Mouse (Mus musculus) MEL (cell line): Measurements from ENCODE around the gene Llcfc1. TPM values are rescaled to one million over a fixed set of nuclear protein-coding genes. Genes with fewer than 3 reads are reported as not detected.

Source experiments
- DNase-seq: peaks from one replicate; pipeline ENCODE4 v3.0.0; 2011; ENCODE audit warnings: low read depth, low spot score
- H3K27ac ChIP-seq: 2 replicates; pipeline ENCODE4 v1.5.1; 2012; ENCODE audit warnings: low read depth, mild to moderate bottlenecking, control low read depth, low read length, moderate library complexity; ENCODE audit not compliant: control insufficient read depth
- H3K27me3 ChIP-seq, 2 experiments: fragments of 150-350 bp in 1 of 2; sonication (generic) in 1 of 2; 2 replicates each; pipeline ENCODE4 v1.6.1; 2012; ENCODE audit warnings: low read length in 2 of 2, mild to moderate bottlenecking in 2 of 2, improper control_type of control experiment in 1 of 2, moderate library complexity in 1 of 2; ENCODE audit not compliant: insufficient read depth in 2 of 2, control insufficient read depth in 1 of 2
- H3K36me3 ChIP-seq, 2 experiments: 2 replicates each; pipeline ENCODE4 v1.6.1; 2012 to 2014; ENCODE audit warnings: low read length in 2 of 2, improper control_type of control experiment in 1 of 2, inconsistent platforms in 1 of 2, mild to moderate bottlenecking in 1 of 2; ENCODE audit not compliant: insufficient read depth in 2 of 2, control insufficient read depth in 1 of 2
- H3K4me1 ChIP-seq, 2 experiments: fragments of 150-350 bp in 1 of 2; sonication (generic) in 1 of 2; 2 replicates each; pipeline ENCODE4 v1.6.1; 2012; ENCODE audit warnings: low read length in 2 of 2, improper control_type of control experiment in 1 of 2, mild to moderate bottlenecking in 1 of 2; ENCODE audit not compliant: insufficient read depth in 2 of 2, control insufficient read depth in 1 of 2
- H3K4me3 ChIP-seq, 2 experiments: fragments of 150-350 bp in 1 of 2; sonication (generic) in 1 of 2; 2 replicates each; pipeline ENCODE4 v1.5.1; 2012; ENCODE audit warnings: low read depth in 2 of 2, low read length in 2 of 2, mild to moderate bottlenecking in 2 of 2, moderate library complexity in 2 of 2, control low read depth in 1 of 2, improper control_type of control experiment in 1 of 2; ENCODE audit not compliant: control insufficient read depth in 1 of 2, insufficient read depth in 1 of 2
- H3K79me2 ChIP-seq: 2 replicates; pipeline ENCODE4 v1.6.1; 2012; ENCODE audit warnings: mild to moderate bottlenecking, low read length, moderate library complexity; ENCODE audit not compliant: control insufficient read depth, poor library complexity, insufficient read depth
- H3K9ac ChIP-seq: 2 replicates; pipeline ENCODE4 v1.6.1; 2012; ENCODE audit warnings: low read depth, mild to moderate bottlenecking, control low read depth, low read length, moderate library complexity; ENCODE audit not compliant: control insufficient read depth, poor library complexity, severe bottlenecking
- H3K9me3 ChIP-seq: fragments of 150-350 bp; sonication (generic); replicated peaks from 2 replicates; pipeline ENCODE4 v1.6.1; 2012; ENCODE audit warnings: mild to moderate bottlenecking, low read length, improper control_type of control experiment, moderate library complexity; ENCODE audit not compliant: insufficient read depth
- BHLHE40 ChIP-seq: IDR thresholded peaks from 2 replicates; pipeline ENCODE4 v1.6.1; 2012; ENCODE audit warnings: low read depth, mild to moderate bottlenecking, inconsistent platforms, low read length, improper control_type of control experiment, borderline replicate concordance
- CHD1 ChIP-seq: IDR thresholded peaks from 2 replicates; pipeline ENCODE4 v1.6.1; 2012; ENCODE audit warnings: low read depth, mild to moderate bottlenecking, inconsistent platforms, low read length, improper control_type of control experiment
- CHD2 ChIP-seq: IDR thresholded peaks from 2 replicates; pipeline ENCODE4 v1.6.1; 2011; ENCODE audit warnings: low read length, improper control_type of control experiment
- CTCF ChIP-seq, 3 experiments: IDR thresholded peaks in 2 of 3; conservative IDR thresholded peaks in 1 of 3; 2 replicates each; pipeline ENCODE4 v1.5.1; 2011 to 2012; ENCODE audit warnings: low read length in 3 of 3, low read depth in 2 of 3, mild to moderate bottlenecking in 2 of 3, improper control_type of control experiment in 1 of 3, inconsistent platforms in 1 of 3, mixed read lengths in 1 of 3, moderate library complexity in 1 of 3; ENCODE audit not compliant: control insufficient read depth in 1 of 3, insufficient read depth in 1 of 3, poor library complexity in 1 of 3, severe bottlenecking in 1 of 3
- E2F4 ChIP-seq: IDR thresholded peaks from 2 replicates; pipeline ENCODE4 v1.6.1; 2011; ENCODE audit warnings: low read depth, low read length, improper control_type of control experiment, borderline replicate concordance
- ELF1 ChIP-seq: IDR thresholded peaks from 2 replicates; pipeline ENCODE4 v1.6.1; 2014; ENCODE audit warnings: low read depth, mild to moderate bottlenecking, inconsistent platforms, low read length, improper control_type of control experiment, moderate library complexity
- EP300 ChIP-seq, 2 experiments: IDR thresholded peaks; 2 replicates each; pipeline ENCODE4 v1.6.1; 2011; ENCODE audit warnings: improper control_type of control experiment in 2 of 2, low read length in 2 of 2, low read depth in 1 of 2, mild to moderate bottlenecking in 1 of 2
- ETS1 ChIP-seq: IDR thresholded peaks from 2 replicates; pipeline ENCODE4 v1.6.1; 2012; ENCODE audit warnings: low read depth, mild to moderate bottlenecking, inconsistent platforms, low read length, improper control_type of control experiment, moderate library complexity
- GABPA ChIP-seq: IDR thresholded peaks from 2 replicates; pipeline ENCODE4 v1.6.1; 2012; ENCODE audit warnings: low read depth, mild to moderate bottlenecking, inconsistent platforms, low read length, improper control_type of control experiment, moderate library complexity
- GATA1 ChIP-seq: IDR thresholded peaks from 2 replicates; pipeline ENCODE4 v1.6.1; 2011; ENCODE audit warnings: low read depth, low read length, improper control_type of control experiment
- HCFC1 ChIP-seq: IDR thresholded peaks from 2 replicates; pipeline ENCODE4 v1.6.1; 2012; ENCODE audit warnings: low read depth, mild to moderate bottlenecking, inconsistent platforms, low read length, improper control_type of control experiment, moderate library complexity
- KAT2A ChIP-seq: conservative IDR thresholded peaks from 2 replicates; pipeline ENCODE4 v1.6.1; 2012; ENCODE audit warnings: low read depth, low read length, improper control_type of control experiment, inconsistent platforms
- MAFK ChIP-seq: IDR thresholded peaks from 2 replicates; pipeline ENCODE4 v1.6.1; 2011; ENCODE audit warnings: low read depth, mild to moderate bottlenecking, low read length, improper control_type of control experiment, borderline replicate concordance
- MAX ChIP-seq: IDR thresholded peaks from 2 replicates; pipeline ENCODE4 v1.6.1; 2011; ENCODE audit warnings: low read length, improper control_type of control experiment
- MAZ ChIP-seq: IDR thresholded peaks from 2 replicates; pipeline ENCODE4 v1.6.1; 2012; ENCODE audit warnings: low read depth, mild to moderate bottlenecking, inconsistent platforms, low read length, improper control_type of control experiment
- MXI1 ChIP-seq: IDR thresholded peaks from 2 replicates; pipeline ENCODE4 v1.6.1; 2011; ENCODE audit warnings: mild to moderate bottlenecking, low read depth, low read length, improper control_type of control experiment
- MYB ChIP-seq: IDR thresholded peaks from 2 replicates; pipeline ENCODE4 v1.6.1; 2011; ENCODE audit warnings: mild to moderate bottlenecking, low read depth, low read length, improper control_type of control experiment
- MYC ChIP-seq: IDR thresholded peaks from 2 replicates; pipeline ENCODE4 v1.6.1; 2011; ENCODE audit warnings: low read depth, mild to moderate bottlenecking, low read length, improper control_type of control experiment, moderate library complexity
- NELFE ChIP-seq: IDR thresholded peaks from 2 replicates; pipeline ENCODE4 v1.6.1; 2011; ENCODE audit warnings: low read depth, low read length, improper control_type of control experiment
- NRF1 ChIP-seq: IDR thresholded peaks from 2 replicates; pipeline ENCODE4 v1.6.1; 2014; ENCODE audit warnings: low read depth, mild to moderate bottlenecking, inconsistent platforms, low read length, improper control_type of control experiment, moderate library complexity; ENCODE audit not compliant: poor library complexity, insufficient read depth, severe bottlenecking
- POLR2A ChIP-seq, 2 experiments: IDR thresholded peaks; 2 replicates each; pipeline ENCODE4 v1.6.1; 2011 to 2012; ENCODE audit warnings: low read length in 2 of 2, mild to moderate bottlenecking in 2 of 2, control low read depth in 1 of 2, improper control_type of control experiment in 1 of 2, low read depth in 1 of 2, moderate library complexity in 1 of 2; ENCODE audit not compliant: control insufficient read depth in 1 of 2, insufficient read depth in 1 of 2, poor library complexity in 1 of 2
- POLR2AphosphoS2 ChIP-seq: IDR thresholded peaks from 2 replicates; pipeline ENCODE4 v1.6.1; 2011; ENCODE audit warnings: low read length, improper control_type of control experiment
- RAD21 ChIP-seq: IDR thresholded peaks from 2 replicates; pipeline ENCODE4 v1.6.1; 2011; ENCODE audit warnings: mild to moderate bottlenecking, low read depth, low read length, improper control_type of control experiment
- RCOR1 ChIP-seq: IDR thresholded peaks from 2 replicates; pipeline ENCODE4 v1.6.1; 2012; ENCODE audit warnings: low read depth, mild to moderate bottlenecking, inconsistent platforms, low read length, improper control_type of control experiment
- SIN3A ChIP-seq: IDR thresholded peaks from 2 replicates; pipeline ENCODE4 v1.6.1; 2012; ENCODE audit warnings: low read length, improper control_type of control experiment, inconsistent platforms
- TAL1 ChIP-seq: IDR thresholded peaks from 2 replicates; pipeline ENCODE4 v1.6.1; 2012; ENCODE audit warnings: mild to moderate bottlenecking, inconsistent platforms, low read length, moderate library complexity, mixed read lengths
- TCF12 ChIP-seq: IDR thresholded peaks from 2 replicates; pipeline ENCODE4 v1.6.1; 2014; ENCODE audit warnings: low read depth, mild to moderate bottlenecking, inconsistent platforms, low read length, improper control_type of control experiment, moderate library complexity
- USF2 ChIP-seq, 2 experiments: IDR thresholded peaks; 2 replicates each; pipeline ENCODE4 v1.6.1; 2011 to 2012; ENCODE audit warnings: improper control_type of control experiment in 2 of 2, low read length in 2 of 2, borderline replicate concordance in 1 of 2, inconsistent platforms in 1 of 2, low read depth in 1 of 2, mild to moderate bottlenecking in 1 of 2; ENCODE audit not compliant: insufficient read depth in 1 of 2
- ZMIZ1 ChIP-seq: IDR thresholded peaks from 2 replicates; pipeline ENCODE4 v1.6.1; 2012; ENCODE audit warnings: low read depth, mild to moderate bottlenecking, inconsistent platforms, low read length, improper control_type of control experiment, moderate library complexity
- polyA plus RNA-seq, 2 experiments: library from polyadenylated mRNA; stranded (reverse) in 1 of 2; unstranded in 1 of 2; fragments of >175 nt in 1 of 2; fragments of >200 nt in 1 of 2; gene quantifications; 2 replicates each; pipeline versions ENCODE4 v1.2.1 to v1.2.4; 2012; ENCODE audit warnings: low replicate concordance in 2 of 2, low read depth in 1 of 2; ENCODE audit not compliant: insufficient read length in 2 of 2, insufficient read depth in 1 of 2, missing spikeins in 1 of 2
- total RNA-seq: library from RNA; depleted of rRNA; stranded (reverse); fragments of 300-350 nt; gene quantifications from 2 replicates; pipeline ENCODE4 v1.2.3, GENCODE M21; 2012

Llcfc1 gene
- total and polyA plus RNA-seq, 3 experiments, result not detected

- DNase-seq, result no peak
- H3K36me3 ChIP-seq, result peaks cover 0 to 5% of the 10 kb centered on the region in 2 experiments; a peak in 2 of 4 replicates
These were observed 29.6 kb upstream of the Llcfc1 start for GRCm38 (mm10) chr6:41654648-41655047.

GRCm38 (mm10) chr6:41658487-41658886 lies 25.7 kb upstream of the Llcfc1 start:
- Histone ChIP-seq H3K79me2 (no peaks in the 10 kb centered on the region), H3K9ac (no peak overlapping the region), H3K4me1 (peaks cover 0 to 4% of the 10 kb centered on the region in 2 experiments; a peak in 1 of 4 replicates), H3K9me3 (no peaks in the 10 kb centered on the region), H3K27me3 (no peaks in the 10 kb centered on the region), H3K4me3 (no peak overlapping the region), H3K27ac (no peak overlapping the region), H3K36me3 (no peaks in the 10 kb centered on the region; a peak in 1 of 4 replicates)
- TF ChIP-seq POLR2AphosphoS2 (no peak), RCOR1 (0 out of 2 replicates have a peak, but pooled peaks have one; percentile 21), EP300 (IDR thresholded peaks at IDR 0.05; ENCODE audit: low read depth in 1 of 2, low read length in 2 of 2) (peak; percentile 12 to 57; a peak in 1 of 4 replicates), RAD21 (no peak), KAT2A (no peak), E2F4 (no peak), CHD1 (no peak), SIN3A (no peak), MAFK (no peak), GATA1 (peak; percentile 29; the same call in 1 of the 2 replicates), ELF1 (no peak), BHLHE40 (no peak), TCF12 (peak; percentile 47; the same call in 1 of the 2 replicates), ETS1 (no peak), GABPA (no peak), NRF1 (no peak), ZMIZ1 (no peak), MAZ (no peak), TAL1 (no peak), MYC (no peak)
- DNase-seq, result peak; percentile 24

More at GRCm38 (mm10) chr6:41654648-41655047, 29.6 kb upstream of the Llcfc1 start:
- Histone ChIP-seq H3K4me1 (peaks cover 0 to 11% of the 10 kb centered on the region in 2 experiments; a peak in 2 of 4 replicates), H3K79me2 (no peaks in the 10 kb centered on the region)
- no peak for TF ChIP-seq MYB
- TF ChIP-seq ELF1, result no peak
- no peak for TF ChIP-seq MAFK
- TF ChIP-seq MYC, result no peak
- no peak for TF ChIP-seq USF2 (IDR thresholded peaks at IDR 0.05; ENCODE audit: borderline replicate concordance in 1 of 2, insufficient read depth in 1 of 2, low read depth in 1 of 2, low read length in 2 of 2)
- TF ChIP-seq POLR2AphosphoS2, result no peak
- TF ChIP-seq TCF12, result no peak
- TF ChIP-seq KAT2A, result no peak
- no peak for TF ChIP-seq GABPA
- TF ChIP-seq MAX, result no peak
- no peak for TF ChIP-seq MAZ
- no peak for TF ChIP-seq CTCF (IDR thresholded peaks at IDR 0.05 in 2 of 3, conservative IDR thresholded peaks at IDR 0.05 in 1 of 3; ENCODE audit: control insufficient read depth in 1 of 3, insufficient read depth in 1 of 3, low read depth in 2 of 3, low read length in 3 of 3, poor library complexity in 1 of 3, severe bottlenecking in 1 of 3)
- no peak for TF ChIP-seq CHD2
- no peak for TF ChIP-seq SIN3A
- no peak for TF ChIP-seq MXI1
- TF ChIP-seq ZMIZ1, result no peak
- no peak for TF ChIP-seq NELFE
- no peak for TF ChIP-seq HCFC1
- TF ChIP-seq POLR2A (IDR thresholded peaks at IDR 0.05; ENCODE audit: control insufficient read depth in 1 of 2, insufficient read depth in 1 of 2, low read depth in 1 of 2, low read length in 2 of 2, poor library complexity in 1 of 2), result no peak
- TF ChIP-seq, all 39 proteins: peak for 0
- Histone ChIP-seq H3K9me3 (no peaks in the 10 kb centered on the region), H3K27me3 (no peaks in the 10 kb centered on the region), H3K9ac (no peak overlapping the region), H3K4me3 (no peak overlapping the region), H3K27ac (no peak overlapping the region)
